Mouse (Mus musculus): Measurements from ENCODE around the gene Sun1.
A peak's percentile ranks its signal among the peaks of the same experiment; 100 is the strongest.

Sun1 gene

DNA sequence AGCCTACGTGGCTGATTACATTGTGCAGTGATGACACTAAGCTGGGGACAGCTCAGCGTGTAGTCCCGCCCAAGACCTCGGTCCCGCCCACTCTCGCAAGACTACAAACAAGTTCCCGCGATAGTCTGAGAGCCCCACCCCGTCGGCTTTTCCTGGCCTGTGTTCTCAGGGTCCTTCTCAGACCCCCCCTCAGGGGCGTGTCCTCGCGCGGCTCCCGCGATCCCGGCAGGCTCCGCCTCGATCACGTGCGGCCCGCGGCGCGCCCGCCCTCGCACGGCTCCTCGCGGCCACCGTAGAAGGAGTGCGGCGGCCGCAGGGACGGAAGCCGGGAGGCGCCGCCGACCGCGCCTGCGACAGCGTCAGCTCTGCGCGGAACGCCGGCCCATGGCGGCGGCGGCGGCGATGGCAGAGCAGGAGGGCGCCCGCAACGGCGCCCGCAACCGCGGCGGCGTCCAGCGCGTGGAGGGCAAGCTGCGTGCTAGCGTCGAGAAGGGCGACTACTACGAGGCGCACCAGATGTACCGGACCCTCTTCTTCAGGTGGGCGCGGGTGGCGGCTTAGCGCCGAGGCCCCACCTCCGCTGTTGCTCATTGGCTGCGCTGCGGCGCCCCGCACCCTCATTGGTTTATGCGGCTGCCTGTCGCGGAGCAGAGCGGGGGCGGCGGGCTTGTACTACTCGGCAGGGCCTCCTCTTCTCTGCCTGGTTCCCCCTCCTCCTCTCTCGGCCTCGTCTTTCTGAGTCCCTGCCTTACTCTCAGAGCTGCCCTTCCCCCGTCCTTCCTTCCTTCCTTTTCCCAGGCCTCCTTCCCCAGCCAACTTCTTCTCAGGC lies 51.9 kb downstream of the Sun1 start, which contains the start of gene Get4:
Get4 (plus strand) TSS at position 244 of the 829 bp plus-strand sequence.
- DNase-seq, result peak; percentile 99

DNA sequence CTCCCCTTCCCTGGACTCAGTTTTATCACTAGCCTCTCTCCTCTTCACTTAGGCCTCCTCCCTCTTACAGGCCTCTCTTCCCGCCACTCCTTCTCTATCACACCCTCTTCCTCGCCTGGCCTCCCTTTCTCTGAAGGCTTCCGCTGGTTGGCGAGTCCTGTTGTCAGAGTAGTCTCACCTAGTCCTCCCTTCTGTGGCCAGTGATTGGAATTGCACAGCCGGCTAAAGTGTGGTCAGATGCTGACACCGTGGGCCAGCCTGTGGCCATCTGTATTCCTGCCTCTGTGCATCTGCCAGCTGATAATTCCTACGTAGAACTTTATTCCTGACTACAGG lies 52.4 kb downstream of the Sun1 start:
- no peak for DNase-seq

DNA sequence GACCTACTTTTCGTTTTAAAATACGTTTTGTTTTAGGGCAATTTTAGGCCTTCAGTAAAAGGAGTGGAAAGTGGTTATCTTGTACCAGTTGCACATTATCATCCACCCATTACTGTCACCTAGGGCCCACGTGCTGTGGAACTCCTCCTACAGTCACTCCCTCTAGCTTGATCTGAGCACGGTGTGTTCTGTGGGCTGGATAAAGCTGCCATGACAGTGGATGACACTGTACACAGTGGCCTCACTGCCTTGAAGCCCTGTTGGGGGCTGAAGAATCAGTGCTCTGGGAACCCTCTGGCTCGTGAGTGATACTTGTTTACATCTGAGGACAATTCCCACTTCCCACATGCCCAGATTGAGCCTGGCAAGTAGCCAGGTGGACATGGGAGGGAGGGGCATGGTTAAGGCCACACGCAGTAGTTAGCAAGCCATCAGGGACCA lies 52.9 kb downstream of the Sun1 start:
- peak; percentile 75 for DNase-seq

DNA sequence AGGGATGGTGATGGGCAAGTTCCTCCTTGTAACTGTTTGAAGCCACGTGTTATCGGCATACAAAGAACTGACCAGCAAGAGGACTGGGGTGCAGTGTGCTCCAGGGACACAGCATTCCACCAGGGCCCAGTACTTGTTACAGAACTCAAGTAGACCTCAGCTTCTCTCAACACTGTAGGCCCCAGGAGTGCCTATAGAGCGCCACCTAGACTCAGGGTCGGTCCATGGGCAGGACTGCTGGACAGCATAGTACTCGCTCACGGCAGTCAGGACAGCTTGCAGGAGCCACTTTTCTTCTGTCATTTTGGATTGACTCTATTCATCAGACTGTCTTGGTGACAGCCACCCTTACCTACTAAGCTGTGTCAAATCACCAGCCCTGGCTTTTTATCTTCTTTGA lies 54.5 kb downstream of the Sun1 start:
- no peak for DNase-seq

- DNase-seq, result no peak
Measured at GRCm38 (mm10) chr5:139255777-139256176, 55.3 kb downstream of the Sun1 start.

GRCm38 (mm10) chr5:139256211-139256765 lies 55.9 kb downstream of the Sun1 start:
- DNase-seq, result peak; percentile 4

DNA sequence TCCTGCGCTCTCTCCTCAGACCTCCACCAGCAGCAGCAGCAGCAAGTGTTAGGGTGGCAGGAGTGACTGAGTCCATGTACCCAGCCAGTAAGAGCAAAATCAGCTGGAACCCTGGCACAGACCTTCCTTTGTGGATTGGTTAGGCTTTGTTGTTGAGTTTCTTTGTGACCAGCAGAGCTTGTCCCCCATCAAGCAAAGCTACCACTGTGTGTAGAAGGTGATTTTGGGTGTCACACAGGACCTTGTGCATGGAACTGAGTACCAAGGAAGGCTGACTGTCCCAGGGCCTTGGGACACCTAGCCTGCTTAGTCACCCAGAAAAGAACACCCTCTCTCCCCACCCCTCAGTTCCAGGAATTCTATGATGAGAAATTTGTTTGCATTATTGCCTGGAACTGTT lies 56.8 kb downstream of the Sun1 start:
- DNase-seq, result no peak

GRCm38 (mm10) chr5:139257818-139258217 lies 57.4 kb downstream of the Sun1 start:
- DNase-seq, result no peak

- DNase-seq, result no peak
Measured at GRCm38 (mm10) chr5:139258371-139259035, 58.1 kb downstream of the Sun1 start.

- peak; percentile 65 for DNase-seq
Measured at GRCm38 (mm10) chr5:139259853-139260252, 59.4 kb downstream of the Sun1 start.

- DNase-seq, result no peak
Measured at GRCm38 (mm10) chr5:139261403-139261802, 61.0 kb downstream of the Sun1 start.

DNA sequence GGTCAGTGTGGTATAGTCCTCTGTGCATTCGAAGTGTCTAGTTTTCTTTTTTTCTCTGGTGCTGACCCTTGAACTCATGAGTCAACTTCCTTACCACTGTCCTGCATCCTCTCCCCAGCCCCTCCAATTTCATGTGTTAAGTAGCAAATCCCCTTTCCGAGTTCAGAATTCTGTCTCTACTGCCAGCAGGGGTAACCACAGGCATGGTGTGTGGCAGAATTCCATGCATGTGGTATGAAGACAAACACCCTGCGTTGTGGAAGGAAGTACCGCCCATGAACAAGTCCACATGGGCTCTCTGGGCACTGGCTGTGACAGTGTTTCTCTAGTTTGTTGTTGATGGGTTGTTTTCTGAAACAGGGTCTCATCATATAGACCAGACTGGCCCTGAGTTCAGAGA lies 67.2 kb downstream of the Sun1 start:
- DNase-seq, result no peak

- DNase-seq, result no peak
Measured at GRCm38 (mm10) chr5:139270806-139271521, 70.5 kb downstream of the Sun1 start.

- no peak for DNase-seq
Measured at GRCm38 (mm10) chr5:139271994-139272554, 71.6 kb downstream of the Sun1 start.

- DNase-seq, result no peak
Measured at GRCm38 (mm10) chr5:139277287-139277686, 76.8 kb downstream of the Sun1 start.

GRCm38 (mm10) chr5:139281373-139282112 lies 81.1 kb downstream of the Sun1 start:
- DNase-seq, result no peak

- peak; percentile 78 for DNase-seq
Measured at GRCm38 (mm10) chr5:139282191-139282590, 81.8 kb downstream of the Sun1 start.

- no peak for DNase-seq
Measured at GRCm38 (mm10) chr5:139283460-139284180, 83.2 kb downstream of the Sun1 start.

DNA sequence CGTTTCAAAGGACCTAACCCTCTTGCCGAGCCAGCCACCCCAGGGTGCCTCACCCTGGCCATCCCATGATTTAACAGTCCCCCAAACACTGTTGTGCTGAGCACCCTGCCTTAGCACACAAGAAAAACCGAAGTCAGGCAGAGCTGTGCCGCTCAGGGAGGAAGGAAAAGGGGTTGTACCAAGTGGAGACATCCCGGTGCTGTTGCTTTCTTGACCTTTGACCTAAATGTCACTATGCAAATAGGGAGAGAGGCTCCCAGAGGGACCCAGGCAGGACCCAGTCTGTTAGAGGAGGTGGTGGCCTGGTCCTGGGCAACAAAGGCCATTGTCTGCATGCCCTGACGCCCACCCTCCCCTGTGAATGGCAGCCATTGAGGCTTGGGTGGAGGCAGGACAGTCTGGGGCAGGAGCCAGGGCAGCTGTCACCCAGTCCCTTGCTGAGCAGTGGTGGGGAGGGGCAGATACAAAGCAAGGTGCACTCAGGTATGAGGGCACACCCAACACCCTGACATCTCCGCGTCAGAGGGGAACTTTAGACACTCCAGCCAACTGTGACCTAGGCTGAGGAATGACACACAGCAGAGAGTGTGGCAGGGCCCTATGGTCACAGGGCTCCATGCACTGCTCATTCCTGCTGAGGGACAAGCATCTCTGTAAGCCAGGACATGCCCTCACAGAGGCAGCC lies 85.1 kb downstream of the Sun1 start:
- DNase-seq, result no peak

DNA sequence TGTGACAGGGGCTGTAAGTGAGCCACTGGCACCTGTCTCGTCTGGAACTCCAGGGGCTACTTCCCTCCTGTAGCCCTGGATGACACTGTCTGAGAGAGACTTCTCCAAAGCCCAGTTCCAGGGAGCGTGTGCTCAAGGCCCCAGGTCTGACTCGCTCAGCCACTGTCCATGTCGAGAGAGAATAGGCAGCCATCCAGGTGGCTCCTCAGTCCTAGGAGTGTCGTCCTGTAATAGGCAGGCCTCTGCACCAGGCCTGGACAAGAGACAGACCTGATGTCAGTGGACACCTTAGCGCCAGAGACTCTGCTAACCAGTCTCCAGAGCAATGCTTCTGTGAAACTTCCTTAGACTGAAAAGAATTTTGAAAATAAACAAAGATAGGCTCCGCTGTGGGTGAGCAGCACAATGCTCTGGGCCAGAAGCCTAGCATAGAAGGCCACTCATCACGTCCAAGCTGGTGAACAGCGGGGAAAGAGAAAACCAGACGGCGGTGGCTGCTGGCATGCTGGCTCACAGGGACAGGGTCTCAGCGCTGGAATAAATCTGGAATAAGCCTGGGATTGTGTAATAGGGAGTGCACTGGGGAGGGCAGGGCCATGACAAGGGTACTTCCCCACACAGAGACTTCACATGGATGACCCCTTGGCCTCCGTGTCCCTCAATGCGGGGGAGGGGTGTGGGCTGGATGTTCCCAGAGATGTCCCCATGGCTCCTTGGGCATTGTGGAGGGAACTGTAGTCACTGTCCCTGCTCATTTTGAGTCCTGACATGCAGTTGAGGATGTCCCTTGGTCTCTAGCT lies 85.9 kb downstream of the Sun1 start:
- DNase-seq, result no peak

Measured in cerebellum, adult 11-12 months (tissue).